Mouse (Mus musculus): Measurements from ENCODE around the gene Cntfr.

The Cntfr gene

DNA sequence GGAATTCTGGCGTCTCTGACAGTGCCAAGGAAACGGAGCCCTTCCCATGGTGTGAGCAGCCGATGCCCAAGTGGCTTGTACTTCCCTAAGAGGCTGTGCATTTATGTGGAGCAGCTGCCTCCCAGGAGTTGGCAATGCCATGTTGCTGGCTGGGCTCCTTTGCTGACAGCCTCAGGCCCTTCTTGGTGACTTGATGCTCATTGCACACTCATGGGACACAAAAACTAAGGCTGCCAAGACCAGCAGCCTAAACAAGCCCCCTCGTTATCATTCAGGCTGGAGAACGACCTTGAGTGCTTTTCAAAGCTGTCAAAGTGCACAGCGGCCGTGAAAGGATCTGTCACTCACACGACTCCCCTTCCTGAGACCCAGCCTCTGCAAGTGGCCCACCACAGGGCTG, 84.7 kb downstream of the Cntfr start:
- DNase-seq (ENCODE audit: low read depth): no peak

DNA sequence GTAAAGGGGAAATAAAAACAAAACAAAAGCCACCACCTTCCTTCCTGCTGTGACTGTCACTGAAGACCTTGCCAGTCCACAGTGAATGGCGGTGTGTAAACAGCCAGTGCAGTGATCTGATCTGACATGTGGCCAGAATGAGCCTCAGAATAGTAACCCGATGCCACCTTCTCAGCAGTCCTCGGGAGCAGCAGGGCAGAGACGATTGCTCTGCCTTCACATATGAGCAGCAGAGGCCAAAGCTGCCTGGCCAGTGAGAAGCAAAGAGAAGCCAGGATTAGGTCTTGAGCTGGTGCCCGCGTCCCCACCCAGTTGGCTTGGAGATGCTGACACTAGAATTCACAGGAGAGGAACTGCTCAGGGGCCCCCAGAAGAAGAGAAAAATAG, 86.3 kb downstream of the Cntfr start:
- no peak for DNase-seq (ENCODE audit: low read depth)

DNA sequence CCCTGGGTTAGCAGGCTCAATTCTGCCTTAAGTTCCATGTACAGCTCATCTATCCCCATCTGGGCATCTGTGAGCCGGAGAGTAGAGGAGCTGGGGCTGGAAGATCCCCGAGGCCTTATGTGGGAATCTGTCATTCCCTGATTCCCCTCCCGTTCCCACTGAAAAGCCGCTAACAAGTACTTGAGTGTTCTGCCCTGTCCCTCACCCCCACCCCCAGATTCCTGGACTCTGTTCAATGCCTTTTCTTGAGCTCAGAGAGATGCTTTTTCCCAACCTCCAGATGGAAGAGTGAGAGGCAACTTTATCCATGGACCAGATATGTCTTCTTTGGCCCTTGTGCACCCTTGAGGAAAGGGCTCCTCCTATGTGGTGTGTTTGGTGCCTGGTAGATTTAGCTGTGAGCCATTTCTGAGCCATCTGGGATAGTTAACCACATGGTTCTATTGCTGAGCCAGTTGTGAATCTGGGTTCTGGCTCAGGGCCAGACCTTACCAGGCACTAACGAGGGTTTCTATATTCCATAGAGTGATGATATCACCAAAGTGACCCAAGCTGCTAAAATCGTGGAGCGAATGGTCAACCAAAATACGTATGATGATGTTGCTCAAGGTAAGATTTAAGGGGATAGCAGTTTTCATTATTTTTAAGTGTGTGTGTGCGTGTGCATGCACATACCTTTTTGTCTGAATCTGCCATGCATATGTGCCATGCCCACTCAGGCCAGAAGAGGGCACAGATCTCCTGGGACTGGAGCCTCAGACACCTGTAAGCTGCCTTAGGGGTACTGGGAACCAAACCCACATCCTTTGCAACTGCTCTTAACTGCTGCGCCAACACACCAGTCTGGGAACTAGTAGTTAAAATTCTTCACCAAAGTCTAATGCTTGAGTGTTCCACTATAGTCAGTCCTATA, 87.0 kb downstream of the Cntfr start:
- no peak for DNase-seq (ENCODE audit: low read depth)

All from NIH3T3 (cell line).